Mouse (Mus musculus) embryonic facial prominence, embryonic 11.5 days (tissue): ENCODE measurements around the gene Stub1. TPM values are rescaled to one million over a fixed set of nuclear protein-coding genes. Genes with fewer than 3 reads are reported as not detected.

Experiments used
- ATAC-seq: fragments of 200-750 bp; cut with Nextera tagmentation; replicated peaks from 2 replicates; pipeline ENCODE4 v1.8.0; 2017; ENCODE audit warnings: low read depth; ENCODE audit not compliant: insufficient number of reproducible peaks, low FRiP score, low TSS enrichment
- DNase-seq: peaks from one replicate; pipeline ENCODE4 v3.0.0-alpha.2; 2015; ENCODE audit warnings: low spot score
- H3K27ac ChIP-seq: fragments of 300-500 bp; sonication (generic); replicated peaks from 2 replicates; pipeline ENCODE4 v1.5.1; 2014; ENCODE audit warnings: mild to moderate bottlenecking, low read depth, low read length, control low read depth
- H3K27me3 ChIP-seq: fragments of 300-500 bp; sonication (generic); 2 replicates; pipeline ENCODE4 v1.6.1; 2014; ENCODE audit warnings: mild to moderate bottlenecking, low read length, moderate library complexity, mixed read lengths; ENCODE audit not compliant: control insufficient read depth, insufficient read depth
- H3K36me3 ChIP-seq: fragments of 300-500 bp; sonication (generic); replicated peaks from 2 replicates; pipeline ENCODE4 v1.6.1; 2014; ENCODE audit warnings: low read depth, mild to moderate bottlenecking, low read length, moderate library complexity, mixed read lengths; ENCODE audit not compliant: control insufficient read depth, insufficient read depth
- H3K4me1 ChIP-seq: fragments of 300-500 bp; sonication (generic); 2 replicates; pipeline ENCODE4 v1.6.1; 2014; ENCODE audit warnings: low read length, mixed read lengths; ENCODE audit not compliant: control insufficient read depth, insufficient read depth
- H3K4me2 ChIP-seq: fragments of 300-500 bp; sonication (generic); 2 replicates; pipeline ENCODE4 v1.6.1; 2014; ENCODE audit warnings: low read depth, mild to moderate bottlenecking, control low read depth, low read length, moderate library complexity
- H3K4me3 ChIP-seq: fragments of 300-500 bp; sonication (generic); 2 replicates; pipeline ENCODE4 v1.5.1; 2014; ENCODE audit warnings: low read depth, low read length, control low read depth
- H3K9ac ChIP-seq: fragments of 300-500 bp; sonication (generic); replicated peaks from 2 replicates; pipeline ENCODE4 v1.6.1; 2014; ENCODE audit warnings: mild to moderate bottlenecking, control low read depth, low read length
- H3K9me3 ChIP-seq: fragments of 300-500 bp; sonication (generic); replicated peaks from 2 replicates; pipeline ENCODE4 v1.6.1; 2016; ENCODE audit warnings: mild to moderate bottlenecking, low read length, inconsistent platforms, mixed read lengths; ENCODE audit not compliant: control insufficient read depth
- WGBS: fragments of 180-500 bp; shearing (Covaris S2); extraction: QIAGEN DNeasy Blood & Tissue Kit; methylation state at CpG from one replicate; pipeline ENCODE4 v1.1.7; 2014; 5-methylcytosine and 5-hydroxymethylcytosine counted together
- polyA plus RNA-seq: library from polyadenylated mRNA; unstranded; fragments of >200 nt; fragmentation: Nextera tagmentation; extraction: Ambion mirVana; gene quantifications from 2 replicates; pipeline ENCODE4 v1.2.1, GENCODE M21; 2014

Gene Stub1
- 323 and 352 TPM in 2 replicates for polyA plus RNA-seq

DNA sequence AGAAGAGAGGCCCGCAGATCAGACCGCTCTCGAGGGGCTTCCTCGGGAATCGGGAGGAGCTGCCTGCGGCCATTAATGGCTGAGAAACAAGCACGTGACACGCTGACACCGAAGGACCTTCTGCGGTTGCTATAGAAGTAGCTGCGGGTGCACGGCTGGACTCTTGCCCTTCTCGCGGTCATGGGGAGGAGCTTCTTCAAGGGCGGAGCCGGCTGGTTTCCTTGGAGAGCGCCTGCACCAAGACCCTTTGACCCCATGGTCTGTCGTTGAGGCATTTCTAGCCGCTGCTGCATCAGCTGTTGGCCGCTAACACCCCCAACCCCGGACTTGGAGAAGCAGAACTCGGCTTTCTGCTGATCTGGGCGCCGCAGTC lies at the start of gene Stub1:
Stub1 (minus strand) TSS at position 114 of the 373 bp plus-strand sequence.
- Histone ChIP-seq H3K36me3 (peaks cover 2% of the 10 kb centered on the region), H3K9me3 (no peaks in the 10 kb centered on the region), H3K4me3 (peak within 1 kb of the TSS; percentile 89), H3K9ac (peak within 1 kb of the TSS; percentile 87), H3K4me1 (peaks cover 30% of the 10 kb centered on the region), H3K27me3 (no peaks in the 10 kb centered on the region), H3K4me2 (peak within 1 kb of the TSS; percentile 75), H3K27ac (peak within 1 kb of the TSS; percentile 89)
- WGBS: under 1% methylated on average over 24 of the region's 24 CpGs
- ATAC-seq (no peak; the same call in 1 of the 2 replicates), DNase-seq (peak; percentile 87)

DNA sequence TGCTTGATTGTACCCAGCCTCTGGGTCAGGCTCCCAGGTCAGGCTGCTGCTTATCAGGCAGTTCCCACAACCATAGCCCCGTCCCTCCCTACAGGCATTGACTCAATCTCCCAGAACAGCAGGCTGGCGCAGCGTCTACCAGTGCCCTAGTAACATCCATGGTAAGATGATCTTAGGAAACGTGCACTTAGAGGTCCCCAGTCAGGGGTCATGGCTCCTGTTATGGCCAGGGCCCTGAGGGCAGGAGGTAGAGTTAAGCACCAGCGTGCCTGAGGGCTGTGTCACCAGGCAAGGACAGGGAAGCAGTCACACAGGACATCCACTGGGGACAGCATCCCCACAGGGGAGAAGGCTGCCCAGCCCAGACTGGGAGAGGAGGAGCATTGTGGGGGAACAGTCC lies 49.1 kb upstream of the Stub1 start:
- H3K9ac ChIP-seq: no peak overlapping the region
- H3K27ac ChIP-seq: peak overlapping the region; percentile 52

GRCm38 (mm10) chr17:25881691-25882090 lies 48.5 kb upstream of the Stub1 start:
- ATAC-seq (no peak), DNase-seq (no peak)
- Histone ChIP-seq H3K4me2 (no peak overlapping the region), H3K27ac (no peak overlapping the region; the same call in 1 of the 2 replicates), H3K4me3 (no peak overlapping the region), H3K27me3 (no peaks in the 10 kb centered on the region), H3K9ac (no peak overlapping the region; the same call in 1 of the 2 replicates), H3K9me3 (no peaks in the 10 kb centered on the region), H3K36me3 (no peaks in the 10 kb centered on the region; the same call in none of the 2 replicates), H3K4me1 (peaks cover 19% of the 10 kb centered on the region)
- 13% methylated on average over 4 of the region's 4 CpGs for WGBS

More for the DNA sequence above, 49.1 kb upstream of the Stub1 start:
- no peaks in the 10 kb centered on the region for H3K9me3 ChIP-seq
- DNase-seq (no peak), ATAC-seq (no peak)
- no peaks in the 10 kb centered on the region; the same call in none of the 2 replicates for H3K36me3 ChIP-seq
- no peak overlapping the region for H3K4me2 ChIP-seq
- H3K4me3 ChIP-seq: no peak overlapping the region
- H3K4me1 ChIP-seq: peaks cover 19% of the 10 kb centered on the region
- no peaks in the 10 kb centered on the region for H3K27me3 ChIP-seq
- WGBS: 19% methylated on average over 5 of the region's 5 CpGs

- Histone ChIP-seq H3K4me1 (peaks cover 19% of the 10 kb centered on the region), H3K36me3 (no peaks in the 10 kb centered on the region; the same call in none of the 2 replicates), H3K27ac (peak overlapping the region; percentile 56), H3K4me2 (no peak overlapping the region), H3K4me3 (no peak overlapping the region), H3K27me3 (no peaks in the 10 kb centered on the region), H3K9ac (0 out of 2 replicates have a peak overlapping the region, but pooled peaks have one; percentile 18), H3K9me3 (no peaks in the 10 kb centered on the region)
- DNase-seq (peak; percentile 58), ATAC-seq (no peak)
- 3% methylated on average over 5 of the region's 5 CpGs for WGBS
These were observed 47.9 kb upstream of the Stub1 start for GRCm38 (mm10) chr17:25880913-25881641.

DNA sequence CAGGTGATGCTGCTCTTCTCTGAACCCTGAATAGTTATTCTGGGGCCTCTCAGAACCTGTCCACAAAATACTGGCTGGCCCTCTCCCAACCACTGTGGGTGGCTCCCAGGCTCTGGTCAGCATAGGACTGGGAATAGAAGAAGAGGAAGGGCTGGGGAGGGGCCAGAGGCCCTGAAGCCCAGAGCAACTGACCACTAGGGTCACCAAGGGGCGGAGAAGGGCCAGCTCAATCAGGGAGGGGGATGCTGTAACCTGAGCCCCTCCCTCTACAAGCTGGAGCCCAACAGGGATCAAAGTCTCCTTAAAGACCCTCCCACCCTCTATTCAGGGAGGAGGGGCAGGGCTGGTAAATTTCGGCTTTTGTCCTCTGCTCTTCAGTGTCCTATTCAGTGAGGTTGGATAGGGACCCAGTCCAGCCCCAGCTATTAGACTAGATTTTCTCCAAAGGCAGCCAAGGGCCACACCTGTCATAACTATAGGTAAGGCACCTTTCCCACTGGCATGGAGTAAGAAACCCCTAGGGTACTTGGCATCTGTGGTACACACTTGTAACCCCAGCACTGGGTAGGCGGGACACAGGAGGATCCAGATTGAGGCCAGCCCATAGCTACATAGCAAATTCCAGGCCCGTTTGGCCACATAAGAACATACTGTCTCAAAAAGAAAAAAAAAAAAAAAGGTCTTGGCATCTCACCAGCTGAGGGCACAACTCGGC lies 47.1 kb upstream of the Stub1 start, which contains the start of gene Wfikkn1:
Wfikkn1 (minus strand) TSS at position 663 of the 715 bp plus-strand sequence.
- 14% methylated on average over 5 of the region's 5 CpGs for WGBS
- peaks cover 19% of the 10 kb centered on the region for H3K4me1 ChIP-seq

GRCm38 (mm10) chr17:25879750-25880149 lies 46.5 kb upstream of the Stub1 start:
- H3K36me3 ChIP-seq: no peaks in the 10 kb centered on the region; the same call in none of the 2 replicates
- DNase-seq: no peak
- no peak overlapping the region for H3K4me2 ChIP-seq
- ATAC-seq: no peak
- H3K9ac ChIP-seq: no peak overlapping the region
- H3K4me1 ChIP-seq: peaks cover 19% of the 10 kb centered on the region
- no peak overlapping the region for H3K27ac ChIP-seq
- no peaks in the 10 kb centered on the region for H3K27me3 ChIP-seq
- no peaks in the 10 kb centered on the region for H3K9me3 ChIP-seq
- no peak overlapping the region for H3K4me3 ChIP-seq
- 78% methylated on average over 8 of the region's 8 CpGs for WGBS

More for the DNA sequence above, 47.1 kb upstream of the Stub1 start, which contains the start of gene Wfikkn1:
- no peak for ATAC-seq
- Histone ChIP-seq H3K4me2 (no peak within 1 kb of the TSS), H3K27ac (peak within 1 kb of the TSS; percentile 56), H3K27me3 (no peaks in the 10 kb centered on the region), H3K4me3 (no peak within 1 kb of the TSS), H3K9me3 (no peaks in the 10 kb centered on the region), H3K9ac (peak within 1 kb of the TSS; percentile 18; the same call in 1 of the 2 replicates), H3K36me3 (no peaks in the 10 kb centered on the region; the same call in none of the 2 replicates)
- DNase-seq: no peak

- Histone ChIP-seq H3K27ac (no peak overlapping the region), H3K27me3 (no peaks in the 10 kb centered on the region), H3K9ac (no peak overlapping the region), H3K4me3 (no peak overlapping the region), H3K4me1 (peaks cover 19% of the 10 kb centered on the region), H3K9me3 (no peaks in the 10 kb centered on the region), H3K36me3 (no peaks in the 10 kb centered on the region; the same call in none of the 2 replicates), H3K4me2 (no peak overlapping the region)
- WGBS: 48% methylated on average over 4 of the region's 4 CpGs
- ATAC-seq: no peak
- no peak for DNase-seq
These were observed 46.1 kb upstream of the Stub1 start for GRCm38 (mm10) chr17:25879261-25879660.
